Mouse (Mus musculus) embryonic fibroblast, embryonic 13.5 days (primary cell): ENCODE measurements around the gene Frmd4b.

Experiments used
- CTCF ChIP-seq: IDR thresholded peaks from 2 replicates; pipeline ENCODE4 v1.5.1; 2011; ENCODE audit warnings: mild to moderate bottlenecking, control low read depth, low read length, moderate library complexity, borderline replicate concordance; ENCODE audit not compliant: insufficient read depth
- POLR2A ChIP-seq: IDR thresholded peaks from 2 replicates; pipeline ENCODE4 v1.6.1; 2011; ENCODE audit warnings: low read depth, mild to moderate bottlenecking, control low read depth, low read length, moderate library complexity

- TF ChIP-seq CTCF (no peak), POLR2A (no peak)
Observed at GRCm38 (mm10) chr6:97333323-97333722, 284.0 kb downstream of the Frmd4b start.
